In the genomic region with DNA sequence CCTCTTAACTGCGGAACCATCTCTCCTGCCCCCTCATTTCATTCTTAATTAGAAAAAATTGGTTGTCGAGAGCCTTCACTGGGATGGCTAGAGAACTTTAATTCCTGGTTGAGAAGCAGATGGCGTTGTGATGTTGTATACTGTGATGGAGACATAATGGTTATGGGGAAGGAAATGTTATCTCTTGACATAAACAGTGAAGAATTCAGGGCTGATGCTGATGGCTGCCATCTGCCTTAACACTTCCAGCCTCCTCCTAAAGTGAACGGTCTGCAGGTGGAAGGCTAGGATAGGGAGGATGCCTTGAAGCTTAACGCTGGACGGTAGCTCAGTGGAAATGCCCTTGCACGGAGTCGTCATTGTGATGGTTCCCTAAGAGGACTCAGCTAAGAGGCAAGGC, we compare ENCODE assay signal across 16 mouse cellular contexts.
"Had no signal": no experiment of that assay in that cellular context is flagged by ENCODE, and none has a peak within 500 bp of the region (broad histone marks: within the 10 kb centered on the region; RNA-seq: fewer than 3 reads in every experiment).

No protein-coding gene starts in this region.

- H3K4me1 ChIP-seq: stomach, embryonic 15.5 days had no signal

- H3K4me2 ChIP-seq: neural tube, embryonic 13.5 days; neural tube, embryonic 15.5 days; stomach, embryonic 15.5 days had no signal

- H3K4me3 ChIP-seq: neural tube, embryonic 13.5 days; neural tube, embryonic 15.5 days; stomach, embryonic 15.5 days had no signal

- H3K9ac ChIP-seq: neural tube, embryonic 13.5 days; neural tube, embryonic 15.5 days; stomach, embryonic 15.5 days had no signal

- H3K36me3 ChIP-seq: neural tube, embryonic 13.5 days; neural tube, embryonic 15.5 days; stomach, embryonic 15.5 days had no signal

- H3K27me3 ChIP-seq: stomach, embryonic 15.5 days had no signal

- H3K27ac ChIP-seq: neural tube, embryonic 13.5 days; neural tube, embryonic 15.5 days; stomach, embryonic 15.5 days; stomach, postnatal 0 days had no signal

- DNase-seq: retina, postnatal 1 day; right cerebral cortex, adult 18-20 months; right cerebral cortex, postnatal 14 days; right cerebral cortex, postnatal 25 days; right cerebral cortex, postnatal 4 days; spleen, adult 18-20 months; thymus, adult 18-20 months; thymus, adult 2 months; thymus, postnatal 14 days; thymus, postnatal 25 days; thymus, postnatal 36 days; thymus, postnatal 4 days had no signal

- H3K9me3 ChIP-seq: neural tube, embryonic 13.5 days; neural tube, embryonic 15.5 days; stomach, embryonic 15.5 days had no signal
